Mouse (Mus musculus) ES-Bruce4 (cell line): ENCODE data around the gene Tmub1. TPM values are rescaled to one million over a fixed set of nuclear protein-coding genes. Genes with fewer than 3 reads are reported as not detected.
A peak's percentile ranks its signal among the peaks of the same experiment; 100 is the strongest.

Experiments
- H3K27ac ChIP-seq: 2 replicates; pipeline ENCODE4 v1.5.1; 2012; ENCODE audit warnings: low read length, inconsistent platforms; ENCODE audit not compliant: insufficient read depth
- H3K27me3 ChIP-seq: 2 replicates; pipeline ENCODE4 v1.6.1; 2012; ENCODE audit warnings: mild to moderate bottlenecking, low read length, inconsistent platforms; ENCODE audit not compliant: control insufficient read depth, poor library complexity, insufficient read depth, severe bottlenecking
- H3K36me3 ChIP-seq: 2 replicates; pipeline ENCODE4 v1.6.1; 2012; ENCODE audit warnings: inconsistent platforms, mild to moderate bottlenecking, low read length, moderate library complexity; ENCODE audit not compliant: control insufficient read depth, poor library complexity, insufficient read depth, severe bottlenecking
- H3K4me1 ChIP-seq: one replicate; pipeline ENCODE4 v1.8.1; 2011; ENCODE audit warnings: low read length; ENCODE audit not compliant: control insufficient read depth, insufficient read depth
- H3K4me3 ChIP-seq: 2 replicates; pipeline ENCODE4 v1.5.1; 2011; ENCODE audit warnings: low read depth, mild to moderate bottlenecking, low read length
- H3K9ac ChIP-seq: 2 replicates; pipeline ENCODE4 v1.6.1; 2012; ENCODE audit warnings: low read depth, mild to moderate bottlenecking, inconsistent platforms; ENCODE audit not compliant: poor library complexity, severe bottlenecking
- H3K9me3 ChIP-seq: replicated peaks from 2 replicates; pipeline ENCODE4 v1.6.1; 2012; ENCODE audit warnings: mild to moderate bottlenecking, low read length, inconsistent platforms; ENCODE audit not compliant: control insufficient read depth, poor library complexity, insufficient read depth, severe bottlenecking
- CTCF ChIP-seq: IDR thresholded peaks from one replicate; pipeline ENCODE4 v1.8.1; 2011; ENCODE audit warnings: low read depth, low read length
- EP300 ChIP-seq: IDR thresholded peaks from 2 replicates; pipeline ENCODE4 v1.6.1; 2011; ENCODE audit warnings: low read depth, low read length; ENCODE audit not compliant: insufficient read depth
- POLR2A ChIP-seq: IDR thresholded peaks from one replicate; pipeline ENCODE4 v1.8.1; 2011; ENCODE audit warnings: low read length; ENCODE audit not compliant: insufficient read depth
- polyA plus RNA-seq: library from polyadenylated mRNA; stranded (reverse); fragments of >200 nt; gene quantifications from 2 replicates; pipeline ENCODE4 v1.2.4, GENCODE M21; 2011; ENCODE audit warnings: low read depth; ENCODE audit not compliant: missing spikeins, insufficient read depth, insufficient read length

The Tmub1 gene
- polyA plus RNA-seq, 1 experiment, result 4.8 TPM

- Histone ChIP-seq H3K27ac (no peak within 1 kb of the TSS), H3K27me3 (no peaks in the 10 kb centered on the region), H3K4me1 (peaks cover 6% of the 10 kb centered on the region), H3K9me3 (no peaks in the 10 kb centered on the region), H3K9ac (peak within 1 kb of the TSS; percentile 95), H3K36me3 (no peaks in the 10 kb centered on the region), H3K4me3 (peak within 1 kb of the TSS; percentile 79)
- no peak for TF ChIP-seq POLR2A
These were observed 4.5 kb upstream of the Tmub1 start, which contains the start of gene Agap3 for GRCm38 (mm10) chr5:24452030-24452690. Gene Agap3 (plus strand): TSS chr5:24452177.

- no peaks in the 10 kb centered on the region for H3K9me3 ChIP-seq
- peak overlapping the region; percentile 53 for H3K4me3 ChIP-seq
- no peak overlapping the region for H3K27ac ChIP-seq
- peaks cover 6% of the 10 kb centered on the region for H3K4me1 ChIP-seq
- H3K36me3 ChIP-seq, result no peaks in the 10 kb centered on the region
- H3K9ac ChIP-seq, result peak overlapping the region; percentile 95
- TF ChIP-seq POLR2A (no peak), CTCF (no peak), EP300 (no peak)
- H3K27me3 ChIP-seq, result no peaks in the 10 kb centered on the region
These were observed 3.8 kb upstream of the Tmub1 start for GRCm38 (mm10) chr5:24451264-24452029.

GRCm38 (mm10) chr5:24446630-24447029 is 1.0 kb downstream of the Tmub1 start:
- Histone ChIP-seq H3K9me3 (no peaks in the 10 kb centered on the region), H3K36me3 (no peaks in the 10 kb centered on the region), H3K4me1 (peaks cover 2% of the 10 kb centered on the region), H3K9ac (no peak overlapping the region), H3K27me3 (no peaks in the 10 kb centered on the region), H3K27ac (no peak overlapping the region), H3K4me3 (no peak overlapping the region)
- TF ChIP-seq EP300, result no peak
- no peak for TF ChIP-seq POLR2A
- no peak for TF ChIP-seq CTCF

- TF ChIP-seq POLR2A (no peak), EP300 (no peak), CTCF (no peak)
- no peak overlapping the region for H3K27ac ChIP-seq
- no peaks in the 10 kb centered on the region for H3K36me3 ChIP-seq
- H3K27me3 ChIP-seq, result no peaks in the 10 kb centered on the region
- no peaks in the 10 kb centered on the region for H3K9me3 ChIP-seq
- peak overlapping the region; percentile 41; the same call in 1 of the 2 replicates for H3K9ac ChIP-seq
- H3K4me1 ChIP-seq, result peaks cover 2% of the 10 kb centered on the region
- H3K4me3 ChIP-seq, result peak overlapping the region; percentile 48
These were observed 2.1 kb downstream of the Tmub1 start for GRCm38 (mm10) chr5:24445428-24446080.

- TF ChIP-seq POLR2A, result peak; percentile 24
- no peak for TF ChIP-seq CTCF
- no peaks in the 10 kb centered on the region; the same call in 1 of the 2 replicates for H3K36me3 ChIP-seq
- H3K9me3 ChIP-seq, result no peaks in the 10 kb centered on the region
- H3K4me3 ChIP-seq, result peak within 1 kb of the TSS; percentile 91
- H3K27me3 ChIP-seq, result no peaks in the 10 kb centered on the region
- H3K27ac ChIP-seq, result 0 out of 2 replicates have a peak within 1 kb of the TSS, but pooled peaks have one; percentile 10
- peak within 1 kb of the TSS; percentile 92 for H3K9ac ChIP-seq
- H3K4me1 ChIP-seq, result peaks cover 2% of the 10 kb centered on the region
These were observed 2.8 kb downstream of the Tmub1 start, which contains the start of gene Fastk for GRCm38 (mm10) chr5:24444746-24445427. Gene Fastk (minus strand): TSS chr5:24445287.
